Mouse (Mus musculus) E14TG2a.4 (cell line): ENCODE results near the gene Wwox.

Experiments
- CTCF ChIP-seq: conservative IDR thresholded peaks from 2 replicates; pipeline ENCODE4 v1.5.1; 2014; ENCODE audit warnings: low read length
- NANOG ChIP-seq: IDR thresholded peaks from 2 replicates; pipeline ENCODE4 v1.6.1; 2014; ENCODE audit warnings: borderline replicate concordance, low read length, mixed read lengths
- POU5F1 ChIP-seq: IDR thresholded peaks from 2 replicates; pipeline ENCODE4 v1.6.1; 2014; ENCODE audit warnings: low read length, borderline replicate concordance

GRCm38 (mm10) chr8:114803113-114803512 is 363.7 kb downstream of the Wwox start:
- TF ChIP-seq CTCF (peak; percentile 36; the same call in 1 of the 2 replicates), POU5F1 (no peak), NANOG (no peak)
